Mouse (Mus musculus) liver, embryonic 14.5 days (tissue): ENCODE data around the gene Pabpc4. TPM values are rescaled to one million over a fixed set of nuclear protein-coding genes. Genes with fewer than 3 reads are reported as not detected.
A peak's percentile ranks its signal among the peaks of the same experiment; 100 is the strongest.

Experiments used
- ATAC-seq: fragments of 200-750 bp; cut with Nextera tagmentation; 2 replicates; pipeline ENCODE4 v1.8.0; 2017; ENCODE audit warnings: moderate number of reproducible peaks, mild to moderate bottlenecking, moderate library complexity; ENCODE audit not compliant: insufficient read depth
- DNase-seq, 3 experiments: peaks; one replicate each; pipeline ENCODE4 v3.0.0-alpha.2; 2012 to 2013; ENCODE audit warnings: low read depth in 3 of 3, low spot score in 3 of 3
- H3K27ac ChIP-seq: fragments of 300-500 bp; sonication (generic); 2 replicates; pipeline ENCODE4 v1.5.1; 2014; ENCODE audit warnings: moderate library complexity, mild to moderate bottlenecking, control low read depth, inconsistent platforms
- H3K27me3 ChIP-seq: fragments of 300-500 bp; sonication (generic); 2 replicates; pipeline ENCODE4 v1.6.1; 2014; ENCODE audit warnings: mild to moderate bottlenecking, low read length, moderate library complexity; ENCODE audit not compliant: control insufficient read depth, insufficient read depth
- H3K36me3 ChIP-seq: fragments of 300-500 bp; sonication (generic); replicated peaks from 2 replicates; pipeline ENCODE4 v1.6.1; 2014; ENCODE audit warnings: low read depth; ENCODE audit not compliant: control insufficient read depth, insufficient read depth
- H3K4me1 ChIP-seq, 2 experiments: fragments of 200-500 bp in 1 of 2; fragments of 300-500 bp in 1 of 2; sonication (generic) in 1 of 2; replicated peaks; 2 replicates each; pipeline ENCODE4 v1.6.1; 2012 to 2014; ENCODE audit warnings: antibody characterized with exemption in 1 of 2, inconsistent platforms in 1 of 2, low read length in 1 of 2; ENCODE audit not compliant: control insufficient read depth in 2 of 2, insufficient read depth in 2 of 2
- H3K4me2 ChIP-seq: fragments of 300-500 bp; sonication (generic); 2 replicates; pipeline ENCODE4 v1.6.1; 2014; ENCODE audit warnings: low read depth, mild to moderate bottlenecking, control low read depth, moderate library complexity
- H3K4me3 ChIP-seq, 2 experiments: fragments of 200-500 bp in 1 of 2; fragments of 300-500 bp in 1 of 2; sonication (generic) in 1 of 2; 2 replicates each; pipeline ENCODE4 v1.5.1; 2012 to 2014; ENCODE audit warnings: low read depth in 2 of 2, low read length in 2 of 2, mild to moderate bottlenecking in 2 of 2, control low read depth in 1 of 2, inconsistent platforms in 1 of 2, moderate library complexity in 1 of 2; ENCODE audit not compliant: insufficient read depth in 1 of 2
- H3K9ac ChIP-seq: fragments of 300-500 bp; sonication (generic); replicated peaks from 2 replicates; pipeline ENCODE4 v1.6.1; 2014; ENCODE audit warnings: mild to moderate bottlenecking, control low read depth, moderate library complexity
- H3K9me3 ChIP-seq: fragments of 300-500 bp; sonication (generic); 2 replicates; pipeline ENCODE4 v1.6.1; 2016; ENCODE audit warnings: low read length, mixed read lengths; ENCODE audit not compliant: control insufficient read depth
- CTCF ChIP-seq: IDR thresholded peaks from 2 replicates; pipeline ENCODE4 v1.5.1; 2016; ENCODE audit warnings: antibody characterized with exemption, low read depth, control low read depth
- EP300 ChIP-seq: IDR thresholded peaks from 2 replicates; pipeline ENCODE4 v1.6.1; 2016; ENCODE audit warnings: antibody characterized with exemption, low read depth
- WGBS: fragments of 180-500 bp; shearing (Covaris S2); extraction: QIAGEN DNeasy Blood & Tissue Kit; methylation state at CpG from one replicate; pipeline ENCODE4 v1.1.7; 2014; ENCODE audit not compliant: insufficient replicate concordance; 5-methylcytosine and 5-hydroxymethylcytosine counted together
- polyA plus RNA-seq, 2 experiments: library from polyadenylated mRNA; depleted of rRNA in 1 of 2; stranded (reverse) in 1 of 2; unstranded in 1 of 2; fragments of >200 nt; fragmentation: Nextera tagmentation in 1 of 2; extraction: Ambion mirVana in 1 of 2; gene quantifications; 2 replicates each; pipeline versions ENCODE4 v1.2.1 to v1.2.3; 2012 to 2014

The Pabpc4 gene
- polyA plus RNA-seq, 2 experiments = 101 to 209 TPM

DNA sequence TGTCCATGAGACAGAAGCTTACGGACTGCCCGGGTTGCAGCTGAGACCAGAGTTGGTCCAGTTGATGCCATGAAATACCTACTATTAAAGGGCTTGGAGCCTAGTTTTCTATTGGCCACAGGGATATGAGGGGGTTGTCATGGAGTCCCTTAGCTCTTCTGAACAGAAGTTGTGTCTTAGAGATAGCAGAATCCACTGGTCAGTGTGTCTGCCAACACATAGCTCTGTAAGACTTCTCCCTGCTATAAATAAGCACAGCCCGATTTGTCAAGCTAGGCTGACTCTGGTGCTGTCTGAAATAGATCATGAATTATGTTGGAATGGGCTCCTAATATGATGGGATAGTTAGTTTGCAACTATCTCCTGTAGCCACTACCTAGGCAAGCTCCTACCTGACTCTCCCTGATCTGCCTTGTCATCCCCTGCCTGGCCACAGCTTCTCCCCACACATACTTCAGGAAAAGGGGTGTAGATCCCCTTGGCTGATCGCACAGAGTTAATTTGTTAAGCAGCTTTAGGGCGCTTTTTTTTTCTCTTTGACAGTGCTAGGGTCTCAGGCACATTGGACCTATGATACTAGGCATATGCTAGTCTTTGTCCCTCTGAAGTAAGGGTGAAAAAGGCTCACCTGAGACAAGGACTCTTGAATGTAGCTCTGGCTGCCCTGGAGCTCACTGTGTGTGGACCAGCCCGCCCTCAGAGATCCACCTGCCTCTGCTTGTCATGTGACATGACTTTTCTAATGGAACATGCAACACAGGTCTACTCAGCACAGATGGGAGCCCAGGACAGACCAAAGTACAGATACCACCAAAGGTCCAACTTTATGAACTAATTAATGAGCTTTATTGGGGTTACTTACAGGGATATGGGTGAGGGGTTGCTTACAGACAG lies 22.8 kb downstream of the Pabpc4 start:
- DNase-seq (peak in 1 of 3 experiments; percentile 35), ATAC-seq (peak; percentile 34; the same call in 1 of the 2 replicates)
- peaks cover 17 to 29% of the 10 kb centered on the region in 2 experiments for H3K4me1 ChIP-seq
- 27% methylated on average over 6 of the region's 6 CpGs for WGBS
- H3K27ac ChIP-seq = peak overlapping the region; percentile 96
- TF ChIP-seq EP300 (no peak), CTCF (no peak)
- H3K27me3 ChIP-seq = no peaks in the 10 kb centered on the region
- peak overlapping the region; percentile 99 for H3K9ac ChIP-seq
- H3K4me3 ChIP-seq = peak overlapping the region; percentile 98 to 99
- H3K36me3 ChIP-seq = peaks cover 64% of the 10 kb centered on the region
- no peaks in the 10 kb centered on the region for H3K9me3 ChIP-seq
- peak overlapping the region; percentile 71 for H3K4me2 ChIP-seq

DNA sequence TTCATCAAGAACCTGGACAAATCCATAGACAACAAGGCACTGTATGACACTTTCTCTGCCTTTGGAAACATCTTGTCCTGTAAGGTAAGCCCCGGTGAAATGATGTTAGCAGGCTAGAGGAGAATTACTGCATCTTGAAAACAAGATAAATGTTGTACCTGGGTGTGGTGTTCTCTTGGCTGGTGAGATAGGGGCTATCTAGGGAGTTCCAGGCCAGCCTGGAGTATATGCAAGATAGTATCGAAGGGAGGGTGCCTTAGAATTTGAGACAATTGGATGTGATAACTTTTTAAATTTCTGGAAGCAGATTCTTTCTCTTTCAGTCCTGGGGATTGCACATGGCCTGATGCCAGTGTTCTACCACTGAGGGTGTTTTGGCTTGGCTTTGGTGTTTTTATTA lies 24.6 kb downstream of the Pabpc4 start:
- 18% methylated on average over 2 of the region's 2 CpGs for WGBS
- ATAC-seq = peak; percentile 76
- Histone ChIP-seq H3K36me3 (peaks cover 82% of the 10 kb centered on the region), H3K9ac (peak overlapping the region; percentile 99), H3K4me2 (peak overlapping the region; percentile 71), H3K27ac (peak overlapping the region; percentile 96), H3K4me1 (peaks cover 11 to 22% of the 10 kb centered on the region in 2 experiments), H3K27me3 (no peaks in the 10 kb centered on the region), H3K9me3 (no peaks in the 10 kb centered on the region), H3K4me3 (peak overlapping the region; percentile 98 to 99)
- no peak for TF ChIP-seq CTCF
- TF ChIP-seq EP300 = peak; percentile 99
- DNase-seq = peak; percentile 86 to 91 (median 86)

DNA sequence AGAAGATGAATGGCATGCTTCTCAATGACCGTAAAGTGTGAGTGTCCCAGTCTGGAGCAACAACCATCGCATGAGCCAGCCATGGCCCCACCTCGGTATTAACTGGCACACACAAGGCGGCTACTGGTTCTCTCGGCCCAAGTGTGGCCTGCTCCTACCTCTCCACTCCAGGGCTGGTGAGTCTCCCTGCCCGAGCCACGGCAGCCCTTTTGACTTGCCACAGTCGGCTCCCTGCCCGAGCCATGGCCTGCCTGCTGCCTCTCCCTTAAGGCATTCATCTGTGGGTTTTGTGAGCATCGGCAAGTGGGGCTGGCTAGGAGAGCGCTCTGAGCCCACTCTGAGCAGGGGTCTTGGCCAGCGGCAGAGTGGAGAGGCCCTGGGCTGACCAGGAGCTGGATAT lies 26.9 kb downstream of the Pabpc4 start:
- H3K27ac ChIP-seq = no peak overlapping the region
- H3K36me3 ChIP-seq = peaks cover 100% of the 10 kb centered on the region
- H3K4me1 ChIP-seq = peaks cover 9 to 17% of the 10 kb centered on the region in 2 experiments
- no peak overlapping the region for H3K4me3 ChIP-seq
- no peak for TF ChIP-seq EP300
- TF ChIP-seq CTCF = no peak
- no peaks in the 10 kb centered on the region for H3K9me3 ChIP-seq
- H3K27me3 ChIP-seq = no peaks in the 10 kb centered on the region
- no peak overlapping the region for H3K9ac ChIP-seq
- 87% methylated on average over 12 of the region's 12 CpGs for WGBS
- ATAC-seq = no peak
- DNase-seq = no peak
- no peak overlapping the region for H3K4me2 ChIP-seq

DNA sequence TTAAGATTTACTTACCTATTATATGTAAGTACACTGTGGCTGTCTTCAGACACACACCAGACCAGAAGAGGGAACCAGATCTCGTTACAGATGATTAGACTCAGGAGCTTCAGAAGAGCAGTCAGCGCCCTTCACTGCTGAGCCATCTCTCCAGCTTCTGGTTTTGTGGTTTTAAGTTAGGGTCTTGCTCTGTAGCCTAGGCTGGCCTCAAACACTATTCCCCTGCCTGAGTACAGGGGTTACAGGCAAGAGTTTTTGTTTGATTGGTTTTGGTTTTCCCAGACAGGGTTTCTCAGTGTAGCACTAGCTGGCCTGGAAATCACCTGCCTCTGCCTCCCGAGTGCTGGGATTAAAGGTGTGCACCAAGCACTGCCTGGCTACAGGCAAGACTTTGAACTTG lies 30.2 kb downstream of the Pabpc4 start:
- H3K4me1 ChIP-seq = peaks cover 3 to 8% of the 10 kb centered on the region in 2 experiments; a peak in 3 of 4 replicates
- no peaks in the 10 kb centered on the region for H3K27me3 ChIP-seq
- no peak overlapping the region for H3K9ac ChIP-seq
- H3K9me3 ChIP-seq = no peaks in the 10 kb centered on the region
- H3K27ac ChIP-seq = no peak overlapping the region
- DNase-seq (no peak), ATAC-seq (no peak)
- peaks cover 100% of the 10 kb centered on the region for H3K36me3 ChIP-seq
- TF ChIP-seq CTCF (no peak), EP300 (no peak)
- H3K4me2 ChIP-seq = no peak overlapping the region
- no peak overlapping the region for H3K4me3 ChIP-seq
- WGBS = 72% methylated on average over 3 of the region's 3 CpGs

DNA sequence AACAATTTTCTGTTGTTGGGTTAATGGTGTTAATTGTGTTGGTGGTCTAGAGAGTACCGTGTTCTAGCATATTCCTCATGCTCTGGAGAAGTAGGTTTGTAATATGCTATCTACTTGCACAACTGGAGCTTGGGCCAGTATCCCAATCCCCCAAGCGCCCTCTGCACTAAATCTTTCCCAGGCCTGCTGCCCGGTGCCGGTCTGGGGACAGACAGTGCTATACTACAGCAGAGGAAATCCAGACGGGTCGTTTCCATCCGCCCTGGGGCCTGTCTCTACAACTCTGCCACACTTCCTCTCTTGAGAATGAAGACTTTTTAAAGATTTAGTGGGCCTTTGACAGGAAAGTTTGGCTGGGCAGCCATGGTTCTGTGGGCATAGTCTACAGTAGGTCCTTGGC lies 30.8 kb downstream of the Pabpc4 start:
- Histone ChIP-seq H3K36me3 (peaks cover 100% of the 10 kb centered on the region), H3K9ac (no peak overlapping the region), H3K4me2 (no peak overlapping the region), H3K9me3 (no peaks in the 10 kb centered on the region), H3K27me3 (no peaks in the 10 kb centered on the region), H3K4me3 (no peak overlapping the region), H3K4me1 (peaks cover 0 to 3% of the 10 kb centered on the region in 2 experiments; a peak in 2 of 4 replicates), H3K27ac (no peak overlapping the region)
- no peak for ATAC-seq
- 83% methylated on average over 7 of the region's 7 CpGs for WGBS
- DNase-seq = no peak
- TF ChIP-seq EP300 (no peak), CTCF (no peak)
